Mouse (Mus musculus) brain, embryonic 14.5 days (tissue): Measurements from ENCODE around the gene Mrpl51.

ENCODE experiments used
- CTCF ChIP-seq: fragments of 200-500 bp; IDR thresholded peaks from 2 replicates; pipeline ENCODE4 v1.5.1; 2012; ENCODE audit warnings: inconsistent platforms, mild to moderate bottlenecking, moderate library complexity, borderline replicate concordance; ENCODE audit not compliant: insufficient read depth, insufficient read length; ENCODE audit errors: extremely low read depth
- POLR2A ChIP-seq: fragments of 200-500 bp; IDR thresholded peaks from 2 replicates; pipeline ENCODE4 v1.6.1; 2012; ENCODE audit warnings: mild to moderate bottlenecking, inconsistent platforms, borderline replicate concordance; ENCODE audit not compliant: poor library complexity, insufficient read depth, insufficient read length, severe bottlenecking; ENCODE audit errors: extremely low read depth

DNA sequence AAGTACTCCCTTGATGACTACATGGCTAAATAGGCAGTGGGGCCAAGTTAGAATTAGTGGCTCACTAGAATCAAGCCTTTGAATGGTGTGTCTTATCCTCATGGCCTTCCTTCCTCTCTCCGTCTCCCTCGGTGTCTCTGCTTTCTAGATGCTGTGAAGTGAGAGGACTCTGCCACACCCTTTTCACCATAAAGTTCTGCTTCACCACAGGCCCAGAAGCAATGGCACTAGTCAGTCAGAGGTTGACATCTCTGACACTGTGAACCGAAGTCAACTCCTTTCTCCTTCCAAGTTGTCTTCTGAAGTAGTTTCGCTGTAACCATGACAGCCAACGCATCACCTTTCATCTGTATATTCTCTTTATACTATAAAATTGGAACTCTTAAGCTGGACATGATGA lies 47.9 kb downstream of the Mrpl51 start:
- no peak for TF ChIP-seq CTCF
- TF ChIP-seq POLR2A: no peak
